Mouse (Mus musculus) CH12.LX (cell line): Measurements from ENCODE around the gene Tyk2. TPM values are rescaled to one million over a fixed set of nuclear protein-coding genes. Genes with fewer than 3 reads are reported as not detected.

Experiments used
- DNase-seq: peaks from one replicate; pipeline ENCODE4 v3.0.0-alpha.2; 2013; ENCODE audit errors: extremely low read depth
- H3K27ac ChIP-seq: 2 replicates; pipeline ENCODE4 v1.5.1; 2012; ENCODE audit warnings: low read depth, mild to moderate bottlenecking, control low read depth, moderate library complexity; ENCODE audit not compliant: insufficient read depth
- H3K27me3 ChIP-seq: replicated peaks from 2 replicates; pipeline ENCODE3; 2012; ENCODE audit warnings: inconsistent platforms
- H3K36me3 ChIP-seq, 2 experiments: replicated peaks in 1 of 2; 2 replicates each; pipeline versions ENCODE3 to v1.6.1; 2012; ENCODE audit warnings: inconsistent platforms in 1 of 2, low read length in 1 of 2, mild to moderate bottlenecking in 1 of 2, mixed read lengths in 1 of 2, moderate library complexity in 1 of 2; ENCODE audit not compliant: control insufficient read depth in 1 of 2, insufficient read depth in 1 of 2
- H3K4me1 ChIP-seq, 2 experiments: 2 replicates each; pipeline ENCODE4 v1.6.1; 2012; ENCODE audit warnings: inconsistent platforms in 1 of 2, moderate library complexity in 1 of 2; ENCODE audit not compliant: insufficient read depth in 2 of 2, control insufficient read depth in 1 of 2
- H3K4me2 ChIP-seq: 2 replicates; pipeline ENCODE4 v1.6.1; 2012; ENCODE audit warnings: low read depth, mild to moderate bottlenecking, control low read depth; ENCODE audit not compliant: poor library complexity, insufficient read depth, severe bottlenecking
- H3K4me3 ChIP-seq, 3 experiments: fragments of 150-350 bp in 1 of 3; sonication (generic) in 1 of 3; replicated peaks in 1 of 3; 2 replicates each; pipeline versions ENCODE3 to v1.5.1; 2011 to 2012; ENCODE audit warnings: low read depth in 2 of 3, low read length in 2 of 3, mild to moderate bottlenecking in 2 of 3, moderate library complexity in 2 of 3, control low read depth in 1 of 3, improper control_type of control experiment in 1 of 3, inconsistent platforms in 1 of 3, mixed read lengths in 1 of 3; ENCODE audit not compliant: poor library complexity in 1 of 3
- H3K79me2 ChIP-seq: replicated peaks from 2 replicates; pipeline ENCODE4 v1.6.1; 2012; ENCODE audit warnings: mild to moderate bottlenecking, moderate library complexity; ENCODE audit not compliant: control insufficient read depth, poor library complexity, insufficient read depth, severe bottlenecking; ENCODE audit errors: extremely low read depth
- H3K9ac ChIP-seq: 2 replicates; pipeline ENCODE4 v1.6.1; 2012; ENCODE audit warnings: low read depth, mild to moderate bottlenecking, control low read depth, moderate library complexity; ENCODE audit not compliant: insufficient read depth
- H3K9me3 ChIP-seq: replicated peaks from 2 replicates; pipeline ENCODE3; 2012; ENCODE audit warnings: low read length, inconsistent platforms, mixed read lengths
- CHD2 ChIP-seq: IDR thresholded peaks from 2 replicates; pipeline ENCODE4 v1.6.1; 2011; ENCODE audit warnings: low read length, improper control_type of control experiment
- HCFC1 ChIP-seq: IDR thresholded peaks from 2 replicates; pipeline ENCODE4 v1.6.1; 2012; ENCODE audit warnings: low read depth, mild to moderate bottlenecking, inconsistent platforms, low read length, improper control_type of control experiment
- IRF4 ChIP-seq: IDR thresholded peaks from 2 replicates; pipeline ENCODE4 v1.6.1; 2014; ENCODE audit warnings: low read depth, mild to moderate bottlenecking, inconsistent platforms, low read length, improper control_type of control experiment
- JUN ChIP-seq: IDR thresholded peaks from 2 replicates; pipeline ENCODE4 v1.6.1; 2011; ENCODE audit warnings: low read depth, mild to moderate bottlenecking, low read length, improper control_type of control experiment, moderate library complexity; ENCODE audit not compliant: insufficient read depth
- KAT2A ChIP-seq: IDR thresholded peaks from 2 replicates; pipeline ENCODE4 v1.6.1; 2012; ENCODE audit warnings: low read length, improper control_type of control experiment, inconsistent platforms; ENCODE audit not compliant: insufficient replicate concordance
- MAFK ChIP-seq: IDR thresholded peaks from 2 replicates; pipeline ENCODE4 v1.6.1; 2011; ENCODE audit warnings: low read length, improper control_type of control experiment; ENCODE audit not compliant: insufficient replicate concordance
- MAZ ChIP-seq: IDR thresholded peaks from 2 replicates; pipeline ENCODE4 v1.6.1; 2012; ENCODE audit warnings: low read depth, mild to moderate bottlenecking, inconsistent platforms, low read length, improper control_type of control experiment, moderate library complexity
- MXI1 ChIP-seq: IDR thresholded peaks from 2 replicates; pipeline ENCODE4 v1.6.1; 2011; ENCODE audit warnings: mild to moderate bottlenecking, low read depth, low read length, improper control_type of control experiment
- NRF1 ChIP-seq: IDR thresholded peaks from 2 replicates; pipeline ENCODE4 v1.6.1; 2014; ENCODE audit warnings: low read depth, mild to moderate bottlenecking, inconsistent platforms, low read length, improper control_type of control experiment, moderate library complexity
- POLR2A ChIP-seq: IDR thresholded peaks from 2 replicates; pipeline ENCODE4 v1.6.1; 2011; ENCODE audit warnings: low read depth, mild to moderate bottlenecking, improper control_type of control experiment, low read length
- POLR2AphosphoS2 ChIP-seq: IDR thresholded peaks from 2 replicates; pipeline ENCODE4 v1.6.1; 2011; ENCODE audit warnings: low read depth, low read length, improper control_type of control experiment
- RAD21 ChIP-seq: IDR thresholded peaks from 2 replicates; pipeline ENCODE4 v1.6.1; 2011; ENCODE audit warnings: low read depth, mild to moderate bottlenecking, low read length, improper control_type of control experiment, moderate library complexity
- SMC3 ChIP-seq: IDR thresholded peaks from 2 replicates; pipeline ENCODE4 v1.6.1; 2011; ENCODE audit warnings: low read depth, low read length, improper control_type of control experiment
- TBP ChIP-seq: conservative IDR thresholded peaks from 2 replicates; pipeline ENCODE4 v1.6.1; 2011; ENCODE audit warnings: low read depth, low read length, improper control_type of control experiment
- TCF12 ChIP-seq: IDR thresholded peaks from 2 replicates; pipeline ENCODE4 v1.6.1; 2014; ENCODE audit warnings: low read depth, mild to moderate bottlenecking, inconsistent platforms, low read length, improper control_type of control experiment
- UBTF ChIP-seq: IDR thresholded peaks from 2 replicates; pipeline ENCODE4 v1.6.1; 2012; ENCODE audit warnings: low read depth, mild to moderate bottlenecking, inconsistent platforms, low read length, improper control_type of control experiment, moderate library complexity
- USF2 ChIP-seq: conservative IDR thresholded peaks from 2 replicates; pipeline ENCODE4 v1.6.1; 2011; ENCODE audit warnings: low read depth, low read length, improper control_type of control experiment
- ZC3H11A ChIP-seq: IDR thresholded peaks from 2 replicates; pipeline ENCODE4 v1.6.1; 2012; ENCODE audit warnings: low read depth, mild to moderate bottlenecking, inconsistent platforms, low read length, improper control_type of control experiment
- ZKSCAN1 ChIP-seq: IDR thresholded peaks from 2 replicates; pipeline ENCODE4 v1.6.1; 2012; ENCODE audit warnings: low read depth, inconsistent platforms, low read length, improper control_type of control experiment, borderline replicate concordance
- ZMIZ1 ChIP-seq: IDR thresholded peaks from 2 replicates; pipeline ENCODE4 v1.6.1; 2012; ENCODE audit warnings: low read depth, mild to moderate bottlenecking, inconsistent platforms, low read length, improper control_type of control experiment
- ZNF384 ChIP-seq: IDR thresholded peaks from 2 replicates; pipeline ENCODE4 v1.6.1; 2012; ENCODE audit warnings: low read depth, low read length, improper control_type of control experiment, inconsistent platforms
- dilution Hi-C: fragments of 300-500 bp; cut with MboI; formaldehyde crosslinking; loops from 2 replicates; pipeline ENCODE4 v1.14.3; 2020; ENCODE audit warnings: low sequenced_read_pairs; ENCODE audit not compliant: extremely low pct_unique_long_range_greater_than_20kb, extremely low pct_ligation_motif_present
- in situ Hi-C: fragments of 300-500 bp; cut with MboI; formaldehyde crosslinking; loops from 3 replicates; pipeline ENCODE4 v1.14.3; 2019; ENCODE audit warnings: low sequenced_read_pairs, low pct_ligation_motif_present, low pct_unique_long_range_greater_than_20kb, mixed read lengths
- polyA plus RNA-seq: library from polyadenylated mRNA; unstranded; fragments of >175 nt; gene quantifications from 2 replicates; pipeline ENCODE4 v1.2.1, GENCODE M21; 2012; ENCODE audit warnings: low read depth; ENCODE audit not compliant: insufficient read length
- total RNA-seq, 2 experiments: library from RNA; depleted of rRNA; stranded (reverse); fragments of 300-350 nt in 1 of 2; fragments of >200 nt in 1 of 2; gene quantifications; 2 replicates each; pipeline ENCODE4 v1.2.3; 2012 to 2014

Tyk2 gene
- total and polyA plus RNA-seq, 3 experiments, result 40.6 to 80.0 (median 49.6) TPM

GRCm38 (mm10) chr9:21131059-21131956 is at the start of gene Tyk2 (continued):
- TF ChIP-seq KAT2A, result peak; percentile 87; the same call in 1 of the 2 replicates

DNA sequence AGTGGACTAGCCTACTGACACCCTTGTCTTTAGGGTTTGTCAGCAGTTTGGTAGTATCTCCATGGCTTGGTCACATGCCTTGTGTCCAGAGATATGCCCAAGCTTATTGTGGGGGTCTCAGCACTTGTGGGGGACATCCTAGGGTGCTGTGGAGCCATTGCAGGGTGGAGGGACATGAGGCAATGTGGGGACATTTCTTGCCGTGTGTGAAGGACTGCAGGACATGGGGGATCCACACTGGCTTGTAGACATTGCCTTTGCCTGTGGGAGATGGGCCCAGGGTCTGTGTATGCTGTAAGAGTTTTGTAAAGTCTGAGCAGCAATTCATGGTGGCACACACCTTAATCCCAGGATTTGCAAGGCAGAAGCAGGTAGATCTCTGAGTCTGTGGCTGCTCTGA is 49.8 kb upstream of the Tyk2 start:
- in situ Hi-C loops, result no loop called here
- Histone ChIP-seq H3K27me3 (no peaks in the 10 kb centered on the region), H3K4me1 (peaks cover 21 to 41% of the 10 kb centered on the region in 2 experiments), H3K4me3 (peak overlapping the region in 1 of 3 experiments; percentile 73), H3K27ac (no peak overlapping the region), H3K36me3 (peaks cover 0 to 13% of the 10 kb centered on the region in 2 experiments), H3K9me3 (no peaks in the 10 kb centered on the region), H3K79me2 (peaks cover 3% of the 10 kb centered on the region), H3K9ac (no peak overlapping the region), H3K4me2 (peak overlapping the region; percentile 27; the same call in 1 of the 2 replicates)
- no peak for DNase-seq
- dilution Hi-C loops, result no loop called here
- TF ChIP-seq MAFK (no peak), ZNF384 (no peak), ZKSCAN1 (no peak), KAT2A (no peak), NRF1 (no peak), CHD2 (no peak), TBP (no peak), ZMIZ1 (no peak), IRF4 (no peak), MAZ (no peak), MXI1 (no peak), RAD21 (no peak), UBTF (no peak), TCF12 (no peak)

DNA sequence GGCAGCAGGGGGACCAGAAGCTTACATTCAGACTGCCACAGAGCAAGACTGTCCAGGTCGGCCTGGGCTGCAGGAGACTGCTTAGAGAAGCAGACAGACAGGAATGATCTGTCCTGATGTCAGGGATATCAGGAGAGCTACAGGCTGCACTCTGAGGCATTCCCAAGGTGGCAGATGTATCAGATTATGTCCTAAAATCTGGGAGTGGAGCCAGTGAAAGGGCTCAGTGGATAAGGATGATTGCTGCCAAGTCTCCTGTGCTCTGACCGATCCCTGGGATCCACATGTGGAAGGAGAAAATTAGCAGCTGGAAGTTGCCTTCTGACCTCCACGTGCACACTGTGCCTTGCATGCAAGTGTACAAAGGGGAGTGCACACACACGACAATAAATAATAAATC is 49.4 kb upstream of the Tyk2 start:
- no peak overlapping the region for H3K4me3 ChIP-seq
- H3K4me1 ChIP-seq, result peaks cover 21 to 40% of the 10 kb centered on the region in 2 experiments
- H3K36me3 ChIP-seq, result peaks cover 0 to 9% of the 10 kb centered on the region in 2 experiments
- H3K79me2 ChIP-seq, result peaks cover 3% of the 10 kb centered on the region
- no peak for DNase-seq
- no peaks in the 10 kb centered on the region for H3K9me3 ChIP-seq
- in situ Hi-C loops, result no loop called here
- no peaks in the 10 kb centered on the region for H3K27me3 ChIP-seq
- no peak overlapping the region for H3K9ac ChIP-seq
- TF ChIP-seq POLR2A (no peak), NRF1 (no peak), MAFK (no peak), USF2 (no peak), JUN (no peak), CHD2 (no peak), SMC3 (no peak), HCFC1 (no peak), ZC3H11A (no peak), KAT2A (no peak), POLR2AphosphoS2 (no peak), ZKSCAN1 (no peak), ZNF384 (no peak)
- dilution Hi-C loops, result no loop called here
- no peak overlapping the region for H3K27ac ChIP-seq
- no peak overlapping the region for H3K4me2 ChIP-seq
